Mouse (Mus musculus) stomach, adult 2 months (tissue): ENCODE results near the gene H60c. TPM values are rescaled to one million over a fixed set of nuclear protein-coding genes. Genes with fewer than 3 reads are reported as not detected.

Source experiments
- polyA plus RNA-seq: library from polyadenylated mRNA; depleted of rRNA; stranded (reverse); fragments of >200 nt; gene quantifications from 2 replicates; pipeline ENCODE4 v1.2.3, GENCODE M21; 2012; rRNA removed

The H60c gene
- 0.52 and 1.4 TPM in 2 replicates for polyA plus RNA-seq

DNA sequence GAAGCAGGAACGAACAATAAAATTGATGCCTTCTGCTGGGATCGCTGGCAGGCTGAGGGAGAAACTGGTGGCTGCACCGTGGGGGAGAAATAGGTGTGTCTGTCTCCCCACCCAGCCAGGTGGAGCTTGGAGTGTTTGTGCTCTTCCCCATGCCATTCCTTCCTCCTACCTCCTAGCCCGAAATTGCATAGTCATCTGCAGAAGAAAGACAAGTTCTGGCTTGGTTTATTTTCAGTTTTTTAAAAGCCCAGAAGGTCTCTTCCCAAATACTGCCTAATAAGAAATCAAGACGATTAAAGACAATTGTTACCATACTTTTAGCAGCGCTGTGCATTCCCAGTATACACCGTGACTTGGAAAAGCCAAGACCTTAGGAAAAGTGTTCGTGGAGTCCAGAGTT, at the start of gene H60c:
TSS of gene H60c (minus strand) at position 101 of the 400 bp plus-strand sequence.

Other genes with a start within 250 kb of the H60c start
- 0.42 and 0.73 TPM in 2 replicates for gene Ppp1r14c, start 98.3 kb upstream of the H60c start, polyA plus RNA-seq